Mouse (Mus musculus): Measurements from ENCODE around the gene Ldb3. TPM values are rescaled to one million over a fixed set of nuclear protein-coding genes. Genes with fewer than 3 reads are reported as not detected.

The Ldb3 gene
- total RNA-seq, 4 experiments from 2014 or later: 0.35 to 0.98 (median 0.69) TPM

DNA sequence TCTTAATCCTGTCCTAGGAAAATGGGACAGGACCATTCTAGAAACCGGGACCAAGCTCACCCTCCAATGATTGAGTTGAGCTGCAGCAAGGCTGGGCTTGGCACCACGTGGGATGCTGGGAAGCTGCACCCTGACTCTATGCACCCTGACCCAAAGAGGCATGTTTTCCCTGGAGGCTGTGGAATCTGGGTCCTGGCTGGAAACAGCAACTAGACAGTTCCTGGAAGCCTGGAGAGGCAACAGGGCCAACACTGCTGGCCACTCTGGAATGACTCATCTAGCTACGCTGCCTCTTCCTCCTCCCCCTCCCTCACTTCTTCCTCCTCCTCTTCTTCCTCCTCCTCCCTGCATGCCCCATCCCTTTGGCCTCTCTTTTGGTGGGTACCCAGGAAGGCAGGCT, 34.4 kb downstream of the Ldb3 start:
- peak; percentile 35 for DNase-seq

DNA sequence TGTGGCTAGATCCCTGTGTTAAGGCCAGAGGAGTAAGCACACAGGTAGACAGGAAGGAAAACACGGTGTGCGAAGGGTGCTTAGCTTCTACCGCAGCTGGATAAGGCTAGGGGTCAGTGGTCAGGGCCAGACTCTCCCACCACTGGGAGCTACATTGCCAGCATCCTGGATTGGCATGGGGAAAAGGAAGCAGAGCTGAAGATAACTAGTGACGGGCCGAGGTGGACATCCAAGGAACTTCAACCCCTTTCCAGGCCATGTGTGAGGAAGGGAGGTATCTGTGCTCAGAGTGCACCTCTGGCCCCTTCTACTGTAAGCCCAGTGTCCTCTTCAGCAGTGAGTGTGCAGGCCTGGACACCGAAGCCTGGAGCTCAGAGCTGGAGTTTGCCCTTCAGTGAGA, 35.0 kb downstream of the Ldb3 start:
- DNase-seq: no peak

DNA sequence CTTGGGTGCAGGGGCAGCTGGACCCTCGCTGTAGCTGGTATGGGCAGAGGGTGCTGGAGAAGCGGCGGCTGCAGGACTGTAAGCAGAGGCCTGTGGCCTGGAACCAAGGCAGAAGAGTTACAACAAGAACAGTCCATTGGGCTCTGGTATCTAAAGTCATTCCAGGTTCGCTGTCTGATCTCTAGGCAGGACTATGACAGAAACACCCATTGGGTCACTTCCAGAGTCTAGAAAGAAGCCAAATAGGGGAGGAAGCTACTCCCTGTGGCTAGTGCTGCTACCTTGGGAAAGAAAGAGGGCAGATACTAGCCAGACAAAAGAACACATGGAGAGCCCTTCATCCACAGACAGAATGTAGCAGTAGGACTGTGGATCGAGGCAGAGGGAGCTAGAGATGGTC, 36.3 kb downstream of the Ldb3 start:
- DNase-seq: no peak

DNA sequence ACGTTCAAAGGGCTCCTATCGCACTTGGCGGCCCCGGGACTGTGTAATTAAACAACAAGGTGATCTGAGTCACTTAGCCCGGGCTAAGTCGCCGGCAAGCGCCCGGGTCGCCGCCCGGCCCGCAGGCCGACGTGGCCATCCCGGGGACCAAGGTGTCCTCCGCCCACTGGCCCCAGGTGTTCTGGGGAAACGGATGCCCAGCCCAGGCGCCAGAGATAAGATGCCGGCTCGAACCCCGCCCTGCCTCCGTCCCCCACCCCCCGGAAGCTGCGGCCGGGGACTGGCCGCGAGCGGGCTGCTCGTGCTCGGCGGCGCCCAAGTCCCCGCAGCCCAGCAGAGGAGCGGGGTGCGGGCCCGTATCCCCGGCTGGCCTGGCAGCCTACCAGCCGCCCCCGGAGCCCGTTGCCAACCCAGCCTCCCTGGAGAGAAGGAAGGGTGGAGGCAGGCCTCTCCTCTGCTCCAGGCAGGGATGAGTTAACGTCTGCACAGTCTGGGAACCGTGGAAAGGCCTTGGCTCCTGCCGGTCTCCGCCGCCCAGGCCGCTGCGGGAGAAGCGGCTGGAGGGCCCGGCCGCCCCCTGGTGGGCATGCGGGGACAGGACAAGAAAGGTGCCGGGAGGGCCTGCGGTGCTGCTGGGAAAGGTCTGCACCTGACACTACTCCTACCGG, 39.3 kb downstream of the Ldb3 start:
- DNase-seq: peak; percentile 65

DNA sequence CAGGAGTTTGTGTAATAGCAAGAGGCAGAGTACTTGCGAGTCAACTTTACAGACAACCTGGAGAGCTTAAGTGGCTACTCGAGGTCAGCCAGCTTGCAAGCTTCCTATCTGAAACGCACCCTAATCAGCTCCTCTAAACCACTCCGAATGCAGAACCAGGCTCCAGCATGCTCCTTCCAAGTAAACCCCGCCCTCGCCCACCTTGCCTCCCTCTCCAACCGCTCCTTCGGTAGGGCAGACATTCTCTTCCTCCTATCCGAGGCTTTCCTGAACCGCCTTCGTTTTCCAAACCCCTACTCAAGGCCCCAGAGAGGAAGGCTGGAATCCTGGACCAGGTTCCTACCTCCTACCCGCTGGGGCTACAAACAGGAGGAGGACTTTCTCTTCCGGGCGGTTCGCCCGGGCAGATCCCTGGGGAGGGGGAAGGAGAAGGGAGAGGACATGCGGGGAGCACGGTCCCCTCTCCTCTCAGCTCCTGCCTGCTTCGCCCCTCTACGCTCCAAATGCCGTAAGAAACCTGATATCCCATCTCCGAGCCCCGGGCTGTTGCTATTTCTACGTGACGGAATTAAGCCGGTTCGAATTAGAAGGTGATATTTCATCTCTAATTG, 40.0 kb downstream of the Ldb3 start:
- peak; percentile 40 for DNase-seq

DNA sequence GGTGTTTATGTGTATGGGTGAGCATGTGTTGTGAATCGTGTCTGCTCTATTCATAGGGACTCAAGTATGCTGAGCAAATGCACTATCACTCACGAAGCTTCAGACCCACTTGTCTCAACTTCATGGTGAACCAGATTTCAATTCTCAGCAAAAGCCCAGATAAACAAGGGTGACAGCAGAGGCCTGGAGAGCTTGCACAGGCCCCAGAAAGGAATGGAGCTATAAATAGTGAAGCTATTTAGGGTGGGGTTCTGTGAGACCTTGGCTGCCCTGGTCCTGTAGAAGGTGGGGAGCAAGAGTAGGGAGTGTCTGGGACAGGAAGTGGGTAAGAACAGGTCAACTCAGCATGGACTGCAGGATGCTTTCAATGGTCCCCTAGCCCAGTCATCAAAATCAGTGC, 43.9 kb downstream of the Ldb3 start:
- DNase-seq: no peak

DNA sequence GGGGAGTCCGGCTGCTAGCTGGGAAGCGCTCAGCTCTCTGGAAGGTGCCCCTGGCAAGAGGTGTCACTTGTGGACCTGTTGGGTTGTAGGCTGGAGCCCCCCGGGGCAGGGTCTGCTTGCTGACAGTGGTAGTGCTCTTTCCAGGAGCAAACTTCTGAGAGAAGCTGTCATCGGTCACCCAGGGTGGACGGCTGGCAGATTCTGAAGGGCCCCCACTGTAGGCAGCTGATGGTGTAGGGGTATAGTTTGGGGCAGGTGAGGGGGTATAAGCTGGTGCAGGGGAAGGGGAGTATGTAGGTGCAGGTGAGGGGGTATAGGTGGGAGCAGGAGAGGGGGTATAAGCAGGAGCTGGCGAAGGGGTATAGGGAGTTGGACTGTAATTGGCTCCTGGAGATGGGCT, 44.5 kb downstream of the Ldb3 start:
- DNase-seq: no peak

DNA sequence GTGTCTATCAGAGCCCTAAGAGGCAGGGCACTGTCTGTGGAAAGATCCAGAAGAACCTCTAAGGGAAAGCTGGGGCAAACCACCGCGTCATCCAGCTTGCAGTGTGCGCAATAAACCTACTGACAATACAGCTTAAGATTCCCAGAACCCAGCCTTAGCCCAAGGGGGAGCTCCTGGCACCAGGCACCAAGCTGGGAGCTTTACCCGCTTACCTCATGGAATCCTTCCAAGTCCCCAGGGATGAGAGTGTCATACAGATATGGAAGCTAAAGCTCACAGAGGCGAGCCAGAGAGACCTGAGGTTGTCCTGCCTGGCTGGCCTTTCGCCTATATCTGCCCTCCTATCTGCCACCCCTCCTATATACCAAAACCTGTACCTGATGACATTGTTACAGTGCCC, 44.9 kb downstream of the Ldb3 start:
- no peak for DNase-seq

DNA sequence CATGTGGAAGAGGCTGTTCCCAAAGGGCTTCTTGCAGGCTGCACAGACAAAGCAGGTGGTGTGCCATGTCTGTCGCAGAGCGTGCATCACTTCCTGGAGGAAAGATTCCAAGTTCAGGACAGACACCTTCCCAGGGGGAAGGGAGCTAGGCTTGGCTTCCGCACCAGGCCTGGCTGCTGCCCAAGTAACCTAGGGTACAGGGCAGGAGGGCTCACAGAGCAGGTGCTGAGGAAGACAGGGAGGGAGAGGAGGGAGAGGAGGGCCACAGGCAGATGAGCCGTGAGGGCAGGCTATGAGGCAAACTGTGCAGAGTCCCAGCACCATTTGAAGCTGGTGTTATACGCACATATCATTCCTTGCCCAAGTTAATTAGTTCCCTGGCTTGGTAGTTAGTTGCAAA, 46.6 kb downstream of the Ldb3 start:
- DNase-seq: no peak

DNA sequence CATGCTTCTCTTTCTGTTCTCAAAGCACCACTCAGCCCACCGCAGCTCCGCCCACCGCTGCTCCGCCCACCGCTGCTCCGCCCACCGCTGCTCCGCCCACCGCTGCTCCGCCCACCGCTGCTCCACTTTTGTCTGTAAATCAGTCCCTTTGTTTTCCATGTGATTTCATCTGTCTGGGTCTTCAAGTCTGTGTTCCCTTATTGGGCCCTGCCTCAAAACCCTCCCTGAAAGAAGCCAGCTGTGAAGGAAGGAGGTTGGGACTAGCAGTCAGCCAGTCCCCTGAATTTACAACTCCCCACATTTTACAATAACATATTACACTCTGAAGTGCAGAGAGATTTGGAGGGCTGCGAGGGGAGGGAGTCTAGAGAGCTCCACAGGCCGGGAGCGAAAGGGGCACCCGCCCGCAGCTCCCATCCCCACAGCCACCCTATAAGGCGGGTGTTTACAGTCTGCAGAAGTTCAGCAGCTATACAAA, 47.8 kb downstream of the Ldb3 start:
- no peak for DNase-seq

DNA sequence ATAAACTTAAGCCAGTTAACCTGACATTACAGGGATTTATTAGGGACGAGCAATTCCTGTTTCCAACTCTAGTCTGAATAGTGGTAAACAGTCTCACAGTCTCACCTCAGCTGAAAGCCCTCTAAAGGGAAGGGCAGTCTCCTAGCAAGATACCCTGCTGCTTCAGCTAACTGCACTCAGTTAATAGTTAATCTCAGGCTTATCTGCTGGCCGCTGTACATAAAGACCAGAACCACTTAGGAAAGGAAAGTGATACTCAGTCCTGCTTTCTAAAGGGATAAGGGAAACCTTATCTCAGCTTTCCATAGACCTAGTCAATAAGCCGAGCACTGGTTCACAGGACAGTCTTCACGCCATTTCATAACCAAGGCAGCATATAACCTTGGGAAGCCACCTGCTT, 52.6 kb downstream of the Ldb3 start:
- no peak for DNase-seq

DNA sequence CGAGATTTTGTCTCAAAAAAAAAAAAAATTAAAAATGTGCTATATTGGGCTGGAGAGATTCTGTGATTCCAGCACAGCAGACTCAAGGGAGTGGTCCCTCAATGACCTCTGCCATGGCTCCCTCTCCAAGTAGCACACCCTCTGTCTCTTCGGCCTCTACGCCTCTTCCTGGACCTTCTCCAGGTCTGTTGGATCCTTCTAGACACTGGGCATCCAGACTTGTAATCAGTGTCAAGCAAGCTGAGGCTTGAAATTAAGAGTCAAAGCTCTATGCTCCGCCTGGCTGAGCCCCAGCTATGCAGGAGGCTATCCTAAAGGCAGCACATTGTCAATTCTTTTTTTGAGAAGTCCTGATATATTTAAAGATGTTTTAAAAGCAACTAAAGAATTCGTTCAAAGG, 54.9 kb downstream of the Ldb3 start:
- no peak for DNase-seq

DNA sequence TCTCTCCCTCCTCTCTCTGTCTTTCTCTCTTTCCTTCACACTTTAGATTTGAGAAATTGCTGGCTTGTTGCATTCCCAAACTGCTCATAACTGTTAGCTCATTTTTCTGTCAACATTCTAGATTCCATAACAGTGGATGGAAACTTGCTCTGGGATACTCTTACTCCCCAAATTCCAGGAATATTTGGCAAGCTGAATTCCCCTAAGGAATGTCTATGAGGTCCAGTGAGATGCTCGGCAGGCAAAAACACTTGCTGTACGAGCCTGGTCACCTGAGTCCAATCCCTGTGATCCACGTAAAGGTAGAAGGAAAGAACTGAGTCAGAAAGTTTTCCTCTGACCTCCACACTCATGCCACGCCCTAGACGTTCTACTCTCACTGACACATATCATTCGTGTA, 55.9 kb downstream of the Ldb3 start:
- no peak for DNase-seq

DNA sequence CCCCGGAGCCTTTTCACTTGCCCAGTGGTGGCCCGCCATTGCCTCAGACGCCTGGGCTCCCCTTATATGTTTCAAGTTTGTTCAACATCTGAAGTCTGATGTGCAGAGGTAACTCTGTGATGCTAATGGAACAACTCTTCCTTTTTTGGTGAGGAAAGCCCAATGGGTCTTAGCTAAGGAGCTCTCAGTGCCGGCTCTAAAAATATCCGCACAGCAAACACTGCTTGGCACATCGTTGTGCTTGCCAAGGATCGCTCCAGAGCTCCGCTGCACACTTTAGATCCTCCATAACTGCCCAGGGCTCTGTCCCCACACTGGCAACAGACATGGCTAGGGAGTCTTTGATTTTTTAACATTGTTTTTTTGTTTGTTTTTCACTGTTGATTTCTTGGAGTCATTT, 59.7 kb downstream of the Ldb3 start:
- DNase-seq: no peak

DNA sequence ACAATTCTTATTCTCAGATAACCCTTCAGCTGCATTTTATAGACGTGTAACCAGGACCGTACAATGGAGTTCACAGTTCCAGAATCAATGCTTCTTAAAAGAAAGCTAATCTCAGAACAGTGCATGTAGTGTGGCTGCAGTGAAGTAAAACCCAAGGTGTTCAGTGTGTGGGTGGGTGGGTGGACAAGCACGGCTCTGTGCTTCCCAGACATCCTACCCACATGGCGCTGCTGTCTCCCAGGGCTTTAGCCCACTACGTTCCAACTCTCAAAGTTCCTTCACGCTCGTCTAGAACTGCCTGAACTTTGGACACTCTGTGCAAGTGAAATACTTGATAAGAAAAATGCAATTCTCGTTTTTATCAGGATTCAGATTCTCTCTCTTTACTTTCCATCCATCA, 65.8 kb downstream of the Ldb3 start, which contains the start of gene 9230112D13Rik:
9230112D13Rik (minus strand) TSS at position 101 of the 400 bp plus-strand sequence.
- DNase-seq: no peak

DNA sequence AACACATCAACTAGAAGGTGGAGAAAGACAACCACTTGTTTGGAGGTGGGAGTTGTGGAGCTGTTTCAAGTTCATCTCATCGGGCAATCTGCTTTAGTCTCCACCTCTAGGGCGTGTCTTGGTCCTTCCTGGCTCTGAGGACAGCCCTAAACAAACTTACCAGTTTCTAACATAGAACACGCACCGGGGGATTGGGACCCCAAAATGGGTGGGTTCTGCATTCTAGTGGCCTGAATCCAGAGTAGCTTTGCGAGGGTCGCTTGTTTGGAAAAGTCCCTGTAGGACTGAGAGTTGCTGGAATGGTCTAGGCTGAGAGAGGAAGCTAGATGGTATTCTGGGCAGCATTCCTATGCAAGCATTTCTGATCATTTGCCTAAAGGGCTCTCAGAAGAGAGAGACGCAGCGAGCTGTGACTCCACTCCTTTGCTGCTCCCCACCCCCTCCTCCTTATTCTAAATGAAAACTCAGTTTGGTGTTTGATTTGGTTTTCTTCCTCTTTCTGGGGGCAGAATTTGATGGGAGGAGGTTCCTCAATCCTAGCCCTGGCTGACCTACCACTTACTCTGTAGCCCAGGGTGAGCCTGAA, 70.4 kb downstream of the Ldb3 start:
- no peak for DNase-seq

DNA sequence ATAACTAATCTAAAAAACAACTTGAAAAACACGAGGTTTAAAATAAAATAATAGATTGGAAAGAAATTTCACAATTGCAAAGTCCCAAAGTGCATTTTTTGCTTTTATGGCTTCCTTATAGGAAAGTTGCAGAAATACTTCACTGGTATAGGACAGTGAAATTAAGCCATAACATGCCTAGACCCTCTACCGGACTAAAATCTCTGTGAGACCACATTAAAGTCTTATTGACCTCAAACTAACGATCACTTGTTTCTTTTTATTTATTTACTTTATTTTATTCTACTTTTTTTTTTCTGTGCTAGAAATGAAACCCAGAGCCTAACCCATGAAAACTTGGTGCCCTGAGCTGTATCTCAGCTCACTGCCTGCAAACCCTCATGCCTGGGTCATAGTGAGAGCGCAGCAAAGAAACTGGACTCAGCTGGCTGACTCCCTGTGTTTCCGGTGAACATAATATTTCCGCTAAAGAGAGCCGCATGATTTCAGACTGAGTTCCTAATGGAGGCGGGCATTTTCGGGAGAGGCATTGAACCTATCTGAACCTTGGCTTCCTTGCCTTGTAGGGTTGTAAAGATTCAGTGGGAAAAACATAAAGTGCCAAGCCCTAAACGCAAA, 71.4 kb downstream of the Ldb3 start:
- DNase-seq: no peak

DNA sequence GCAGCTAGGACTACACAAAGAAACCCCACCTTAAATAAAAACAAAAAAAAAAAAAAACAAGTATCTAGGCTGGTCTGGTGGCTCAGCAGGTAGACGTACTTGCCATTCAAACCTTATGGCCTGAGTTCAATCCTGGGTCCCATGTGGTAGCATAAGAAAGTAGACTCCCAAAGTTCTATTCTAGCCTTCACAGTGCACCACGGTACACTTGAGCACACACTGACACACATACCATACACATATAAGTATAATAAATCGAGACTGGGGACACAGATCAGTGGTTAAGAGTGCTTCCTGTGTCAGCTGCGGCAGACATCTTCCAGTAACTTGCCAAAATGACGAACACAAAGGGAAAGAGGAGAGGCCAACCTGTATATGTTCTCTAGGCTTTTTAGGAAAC, 72.6 kb downstream of the Ldb3 start:
- no peak for DNase-seq

DNA sequence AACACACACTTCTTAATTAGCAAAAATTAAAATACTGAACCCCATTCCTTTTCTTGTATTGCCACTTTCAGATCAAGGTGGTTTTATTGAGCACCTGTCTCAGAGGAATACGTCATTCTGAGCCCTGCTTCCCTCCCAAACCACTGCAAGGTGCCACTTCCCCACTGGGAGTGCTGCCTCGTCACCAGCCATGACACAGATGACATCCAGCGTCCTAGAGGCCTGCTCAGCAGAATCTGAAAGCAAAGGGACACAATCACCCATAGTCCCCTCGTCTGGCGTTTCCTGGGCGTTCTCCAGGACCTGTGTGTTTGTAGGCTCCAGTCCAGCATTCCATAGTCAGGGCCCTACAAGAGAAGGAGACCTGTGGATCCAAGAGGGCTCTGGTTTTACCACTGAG, 74.4 kb downstream of the Ldb3 start:
- DNase-seq: no peak

DNA sequence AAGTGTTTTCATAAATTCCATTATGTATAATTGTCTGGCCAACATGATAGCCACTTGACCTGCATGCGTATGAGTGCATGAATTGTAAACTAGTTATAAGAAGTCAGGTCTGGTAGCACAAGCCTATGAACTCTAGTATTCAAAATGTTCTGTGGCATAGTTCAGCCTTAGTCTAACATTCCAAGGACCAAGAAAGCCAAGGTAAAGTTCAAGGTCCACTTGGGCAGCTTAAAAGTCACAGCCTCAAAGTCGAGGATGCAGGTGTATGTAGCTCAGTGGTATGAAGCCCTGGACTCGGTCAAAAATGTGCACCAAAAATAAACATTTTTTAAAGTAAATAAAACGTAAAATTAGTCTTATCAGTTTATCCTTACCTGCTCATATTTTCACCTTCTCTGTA, 75.9 kb downstream of the Ldb3 start:
- DNase-seq: no peak

DNA sequence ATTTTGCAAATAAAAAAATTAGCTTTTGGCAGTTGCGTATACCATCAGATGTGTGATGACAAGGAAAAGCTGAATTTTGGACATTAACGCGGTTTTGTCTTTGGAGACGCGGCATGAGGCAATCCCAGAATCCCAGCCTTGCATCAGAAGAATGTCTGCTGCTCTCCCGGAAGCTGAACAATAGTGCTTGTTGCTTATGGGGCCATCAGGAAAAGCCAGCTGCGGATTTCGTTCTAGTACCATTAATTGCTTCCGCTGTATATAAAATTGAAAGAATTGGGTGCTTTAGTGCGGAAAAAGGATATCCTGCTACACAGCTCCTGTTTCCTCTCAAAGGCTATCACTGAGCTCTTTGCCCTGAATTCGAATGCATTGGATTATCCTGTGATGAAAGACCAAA, 76.6 kb downstream of the Ldb3 start:
- DNase-seq: no peak

DNA sequence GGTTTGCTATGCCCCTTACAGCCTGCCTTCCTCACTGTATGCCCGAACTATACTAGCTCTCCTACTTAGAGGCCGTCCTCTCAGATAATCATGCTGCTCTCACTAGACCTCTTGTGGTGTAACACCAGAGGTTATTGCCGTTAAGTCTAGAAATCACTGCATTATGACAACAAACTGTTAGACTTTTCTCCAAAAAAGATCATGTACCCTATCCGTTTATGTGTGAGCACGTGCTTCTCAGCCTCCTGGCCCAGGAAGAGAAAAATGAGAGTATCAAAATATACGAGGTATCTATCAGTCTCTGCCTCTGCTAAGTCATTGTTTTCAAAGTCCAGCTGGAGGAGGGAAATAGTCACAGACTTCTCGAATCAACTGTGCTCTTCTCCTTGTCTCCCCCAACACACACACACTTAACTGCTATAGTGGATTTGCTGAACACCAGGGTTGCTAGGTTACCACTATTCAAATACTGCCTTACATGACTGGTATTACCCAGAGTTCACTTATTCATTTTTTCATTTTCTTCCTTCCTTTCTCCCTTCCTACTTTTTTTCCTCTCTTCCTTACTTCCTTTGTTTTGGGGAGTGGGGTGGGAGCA, 79.5 kb downstream of the Ldb3 start:
- DNase-seq: no peak

DNA sequence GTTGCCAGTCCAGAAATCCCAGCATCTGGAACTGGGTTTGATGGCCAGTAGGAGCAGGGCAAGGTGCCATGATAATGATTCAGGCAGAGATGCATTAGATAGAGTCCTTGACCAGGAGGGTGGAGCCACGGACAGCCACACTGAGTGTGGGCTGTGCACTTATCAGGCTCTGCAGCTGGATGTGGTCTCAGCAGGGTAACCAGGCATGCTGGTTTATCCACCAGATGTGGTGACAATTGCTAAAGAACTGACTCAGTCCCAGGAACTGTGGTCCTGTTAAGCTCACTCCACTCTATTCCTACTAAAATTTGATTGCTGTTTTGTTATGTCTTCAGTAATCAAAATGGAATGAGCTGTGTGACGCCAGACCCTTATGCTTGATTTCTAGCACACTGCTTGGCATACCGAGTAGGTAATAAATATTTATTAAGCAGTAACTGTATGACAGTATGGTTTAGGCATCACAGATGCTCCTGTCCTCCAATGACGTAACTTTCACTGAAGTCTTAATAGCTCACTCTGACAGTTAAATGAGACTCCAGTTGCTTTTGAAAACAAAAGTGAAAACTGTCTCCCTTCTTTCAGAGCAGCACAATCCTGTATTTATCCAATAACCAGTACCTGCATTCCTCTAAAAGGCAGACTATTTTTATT, 80.2 kb downstream of the Ldb3 start:
- DNase-seq: peak; percentile 60

All from adrenal gland, adult 8-10 months (tissue).